Mouse (Mus musculus): ENCODE data around the gene Slc2a4.
"Not testable (repeated sequence)": the region's sequence is repeated elsewhere in the genome, so short reads cannot be mapped to it uniquely, and the experiment has no call there.

The Slc2a4 gene

GRCm38 (mm10) chr11:69938401-69938979 is 9.5 kb downstream of the Slc2a4 start:
- DNase-seq = no peak

GRCm38 (mm10) chr11:69937834-69938233 is 10.2 kb downstream of the Slc2a4 start:
- no peak for DNase-seq

- DNase-seq = no peak
Measured at GRCm38 (mm10) chr11:69937385-69937784, 10.6 kb downstream of the Slc2a4 start.

GRCm38 (mm10) chr11:69936714-69937347 is 11.2 kb downstream of the Slc2a4 start:
- no peak for DNase-seq

GRCm38 (mm10) chr11:69936156-69936555 is 11.8 kb downstream of the Slc2a4 start:
- DNase-seq = peak; percentile 64

- DNase-seq = peak; percentile 94
Measured at GRCm38 (mm10) chr11:69935137-69935879, 12.7 kb downstream of the Slc2a4 start, which contains the start of gene Ybx2. Ybx2 (plus strand) TSS chr11:69935796.

GRCm38 (mm10) chr11:69934681-69935080 is 13.3 kb downstream of the Slc2a4 start:
- no peak for DNase-seq

- DNase-seq = peak; percentile 99
Measured at GRCm38 (mm10) chr11:69934169-69934568, 13.8 kb downstream of the Slc2a4 start.

GRCm38 (mm10) chr11:69933066-69933465 is 14.9 kb downstream of the Slc2a4 start:
- DNase-seq = no peak

- DNase-seq = peak; percentile 62
Measured at GRCm38 (mm10) chr11:69932254-69932653, 15.7 kb downstream of the Slc2a4 start.

- no peak for DNase-seq
Measured at GRCm38 (mm10) chr11:69931769-69932168, 16.2 kb downstream of the Slc2a4 start.

GRCm38 (mm10) chr11:69930967-69931537 is 16.9 kb downstream of the Slc2a4 start:
- DNase-seq = peak; percentile 30

- DNase-seq = not testable (repeated sequence)
Measured at GRCm38 (mm10) chr11:69930176-69930575, 17.8 kb downstream of the Slc2a4 start.

GRCm38 (mm10) chr11:69929712-69930111 is 18.3 kb downstream of the Slc2a4 start:
- DNase-seq = no peak

GRCm38 (mm10) chr11:69927501-69927900 is 20.5 kb downstream of the Slc2a4 start:
- DNase-seq = no peak

GRCm38 (mm10) chr11:69922796-69923195 is 25.2 kb downstream of the Slc2a4 start:
- no peak for DNase-seq

- DNase-seq = no peak
Measured at GRCm38 (mm10) chr11:69922012-69922756, 25.8 kb downstream of the Slc2a4 start.

- DNase-seq = peak; percentile 100
Measured at GRCm38 (mm10) chr11:69921114-69922011, 26.6 kb downstream of the Slc2a4 start, which contains the start of gene Eif5a. Eif5a (minus strand) TSS chr11:69921958.

GRCm38 (mm10) chr11:69920266-69921031 is 27.5 kb downstream of the Slc2a4 start:
- peak; percentile 73 for DNase-seq

GRCm38 (mm10) chr11:69919661-69920265 is 28.2 kb downstream of the Slc2a4 start:
- DNase-seq = peak; percentile 78

Data from thymus, postnatal 4 days (tissue).